Mouse (Mus musculus): Measurements from ENCODE around the gene Bco1. TPM values are rescaled to one million over a fixed set of nuclear protein-coding genes. Genes with fewer than 3 reads are reported as not detected.
A peak's percentile ranks its signal among the peaks of the same experiment; 100 is the strongest.

Gene Bco1
- polyA plus RNA-seq, 1 experiment = 0.34 TPM

DNA sequence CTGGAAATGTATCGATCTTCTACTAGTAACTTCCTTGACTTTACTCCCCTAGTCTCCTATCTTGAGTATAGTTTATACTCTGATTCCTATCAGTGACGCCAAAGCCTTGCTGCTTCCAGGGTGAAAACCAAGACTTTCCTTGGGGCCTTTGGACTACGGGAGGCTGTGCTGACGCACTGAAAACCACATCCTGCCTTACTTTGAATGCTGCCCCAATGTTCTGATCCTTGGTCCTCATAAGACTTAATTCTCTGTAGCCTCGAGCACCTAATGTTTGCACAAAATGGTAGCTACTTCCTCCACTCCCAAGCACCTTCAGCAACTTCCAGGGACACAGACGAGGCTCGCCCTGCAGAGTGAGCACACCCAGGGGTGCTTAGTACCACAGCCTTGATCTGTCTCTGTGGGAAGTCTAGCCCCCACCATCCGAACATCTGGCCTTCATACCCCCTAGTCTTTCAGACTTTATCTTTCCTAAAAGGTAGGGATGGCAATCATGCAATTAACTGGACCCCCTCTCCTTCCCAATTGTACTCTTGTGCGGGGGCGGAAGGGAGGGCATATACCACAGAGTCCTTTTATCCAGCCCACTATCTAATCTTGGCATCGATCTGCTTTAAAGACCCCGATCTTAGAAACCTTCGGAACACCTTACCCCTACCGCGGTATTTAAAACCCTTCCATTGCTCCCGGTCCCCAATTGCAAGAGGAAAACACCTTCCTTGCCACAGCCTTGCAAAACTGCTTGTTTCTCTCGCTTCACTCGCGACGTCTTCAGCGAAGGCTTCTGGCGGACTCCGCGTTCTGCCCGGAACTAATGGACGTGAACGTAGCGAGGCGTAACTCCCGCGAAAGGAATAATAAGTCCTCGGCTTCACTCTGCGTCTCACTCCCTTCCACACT, 61.5 kb downstream of the Bco1 start:
- TF ChIP-seq POLR2A (IDR thresholded peaks at IDR 0.05; ENCODE audit: borderline replicate concordance, extremely low read depth, low read depth, low read length) (no peak), CTCF (IDR thresholded peaks at IDR 0.05; ENCODE audit: insufficient read depth, low read length) (no peak)
- DNase-seq = peak; percentile 14
- Histone ChIP-seq H3K4me3 (replicated peaks; ENCODE audit: extremely low read depth, low read depth, low read length) (peak overlapping the region; percentile 90), H3K4me1 (ENCODE audit: control insufficient read depth, insufficient read depth, low read length) (peaks cover 12% of the 10 kb centered on the region; the same call in 1 of the 2 replicates)
- WGBS = 8% methylated on average over 33 of the region's 33 CpGs

DNA sequence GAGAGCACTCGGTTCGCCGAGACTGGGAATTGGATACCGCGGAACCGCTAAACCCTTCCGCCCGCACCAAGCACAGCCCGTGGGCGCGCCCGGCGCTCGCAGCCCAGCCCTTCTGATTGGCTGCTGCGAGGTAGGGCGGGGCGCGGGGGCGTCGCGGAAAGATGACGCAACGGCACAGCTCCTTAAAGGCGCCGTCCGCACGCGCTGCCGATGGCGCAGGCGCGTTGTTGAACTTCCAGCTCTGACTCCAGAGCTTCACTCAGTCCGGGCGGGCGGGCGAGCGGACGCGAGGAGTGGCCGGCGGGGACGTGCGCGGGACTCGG, 62.1 kb downstream of the Bco1 start:
- TF ChIP-seq CTCF (IDR thresholded peaks at IDR 0.05; ENCODE audit: insufficient read depth, low read length) = no peak
- TF ChIP-seq POLR2A (IDR thresholded peaks at IDR 0.05; ENCODE audit: borderline replicate concordance, extremely low read depth, low read depth, low read length) = peak; percentile 75; the same call in 1 of the 2 replicates
- under 1% methylated on average over 44 of the region's 45 CpGs for WGBS
- Histone ChIP-seq H3K4me1 (ENCODE audit: control insufficient read depth, insufficient read depth, low read length) (peaks cover 12% of the 10 kb centered on the region; the same call in 1 of the 2 replicates), H3K4me3 (replicated peaks; ENCODE audit: extremely low read depth, low read depth, low read length) (peak overlapping the region; percentile 90)
- peak; percentile 97 for DNase-seq

DNA sequence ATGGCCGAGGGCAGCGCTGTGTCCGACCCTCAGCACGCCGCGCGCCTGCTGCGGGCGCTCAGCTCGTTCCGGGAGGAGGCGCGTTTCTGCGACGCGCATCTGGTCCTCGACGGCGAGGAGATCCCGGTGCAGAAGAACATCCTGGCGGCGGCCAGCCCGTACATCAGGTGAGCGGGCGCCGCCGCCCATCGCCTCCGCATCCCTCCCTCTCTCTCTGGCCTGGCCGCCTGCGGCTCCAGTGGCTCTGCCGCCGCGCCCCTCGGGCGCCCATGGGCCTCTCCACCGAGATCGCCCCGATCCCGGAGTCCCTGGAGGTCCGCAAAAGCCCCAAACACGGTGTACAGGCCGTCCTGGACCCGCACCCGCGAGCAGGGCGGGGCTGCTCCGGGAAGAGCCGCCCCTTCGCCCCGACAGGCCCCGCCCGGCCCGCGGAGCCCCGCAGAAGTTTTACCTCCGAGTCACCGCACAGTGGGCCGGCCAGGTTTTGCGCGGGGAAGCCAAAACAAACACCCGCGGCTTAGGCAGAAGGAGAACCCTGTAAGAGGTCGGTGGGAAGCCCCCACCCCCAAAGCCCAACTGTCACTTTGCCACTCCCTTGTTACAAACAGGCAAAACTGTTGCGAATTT, 62.6 kb downstream of the Bco1 start, which contains the start of gene Gan:
Gan (plus strand) TSS at position 1 of the 627 bp plus-strand sequence.
- Histone ChIP-seq H3K4me1 (ENCODE audit: control insufficient read depth, insufficient read depth, low read length) (peaks cover 12% of the 10 kb centered on the region; the same call in 1 of the 2 replicates), H3K4me3 (replicated peaks; ENCODE audit: extremely low read depth, low read depth, low read length) (peak within 1 kb of the TSS; percentile 90)
- WGBS = under 1% methylated on average over 65 of the region's 65 CpGs
- TF ChIP-seq CTCF (IDR thresholded peaks at IDR 0.05; ENCODE audit: insufficient read depth, low read length) (no peak), POLR2A (IDR thresholded peaks at IDR 0.05; ENCODE audit: borderline replicate concordance, extremely low read depth, low read depth, low read length) (no peak)
- DNase-seq = peak; percentile 57

DNA sequence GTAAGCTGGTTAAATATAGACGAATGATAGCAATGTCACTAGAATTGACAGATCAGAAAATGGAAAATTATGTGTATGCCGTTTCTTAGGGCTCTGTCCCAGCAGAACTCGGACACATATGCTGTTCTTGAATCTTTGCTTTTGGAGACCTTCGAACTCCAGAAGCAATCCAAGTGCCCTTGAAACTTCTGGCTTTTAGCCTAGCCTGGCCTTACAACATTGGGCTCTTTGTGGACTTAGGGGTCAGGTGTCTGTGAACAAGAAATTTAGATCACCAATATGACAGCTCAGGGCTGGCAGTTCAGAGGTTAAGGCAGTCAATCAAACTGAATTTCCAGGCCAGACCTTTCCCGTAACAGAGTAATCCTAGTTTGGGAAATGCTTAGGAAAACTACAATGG, 63.4 kb downstream of the Bco1 start:
- H3K4me3 ChIP-seq (replicated peaks; ENCODE audit: extremely low read depth, low read depth, low read length) = no peak overlapping the region
- TF ChIP-seq CTCF (IDR thresholded peaks at IDR 0.05; ENCODE audit: insufficient read depth, low read length) (no peak), POLR2A (IDR thresholded peaks at IDR 0.05; ENCODE audit: borderline replicate concordance, extremely low read depth, low read depth, low read length) (no peak)
- 29% methylated on average over 5 of the region's 5 CpGs for WGBS
- peaks cover 12% of the 10 kb centered on the region; the same call in 1 of the 2 replicates for H3K4me1 ChIP-seq (ENCODE audit: control insufficient read depth, insufficient read depth, low read length)
- peak; percentile 30 for DNase-seq

DNA sequence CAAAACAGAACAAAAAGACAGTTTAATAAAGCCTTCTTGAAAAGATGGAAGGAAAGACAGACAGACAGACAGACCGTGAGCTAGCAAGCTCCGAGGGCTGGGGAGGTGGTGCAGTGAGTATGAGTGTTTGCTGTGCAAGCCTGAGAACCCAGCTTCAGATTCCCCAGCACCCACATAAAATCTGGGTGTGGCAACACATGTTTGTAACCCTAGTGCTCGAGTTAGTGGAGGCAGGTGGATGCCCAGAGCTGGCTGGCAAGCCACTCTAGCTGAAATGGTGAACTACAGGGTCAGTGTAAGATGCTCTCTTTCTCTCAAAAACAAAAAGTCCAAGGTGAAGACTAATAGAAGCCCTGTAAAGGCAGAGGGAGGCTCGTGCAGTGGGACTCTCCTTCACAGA, 69.3 kb downstream of the Bco1 start:
- peak; percentile 19 for DNase-seq
- TF ChIP-seq POLR2A (IDR thresholded peaks at IDR 0.05; ENCODE audit: borderline replicate concordance, extremely low read depth, low read depth, low read length) = no peak
- no peak for TF ChIP-seq CTCF (IDR thresholded peaks at IDR 0.05; ENCODE audit: insufficient read depth, low read length)
- Histone ChIP-seq H3K4me3 (replicated peaks; ENCODE audit: extremely low read depth, low read depth, low read length) (no peak overlapping the region), H3K4me1 (ENCODE audit: control insufficient read depth, insufficient read depth, low read length) (peaks cover 13% of the 10 kb centered on the region)
- WGBS = 75% methylated on average over 4 of the region's 4 CpGs

DNA sequence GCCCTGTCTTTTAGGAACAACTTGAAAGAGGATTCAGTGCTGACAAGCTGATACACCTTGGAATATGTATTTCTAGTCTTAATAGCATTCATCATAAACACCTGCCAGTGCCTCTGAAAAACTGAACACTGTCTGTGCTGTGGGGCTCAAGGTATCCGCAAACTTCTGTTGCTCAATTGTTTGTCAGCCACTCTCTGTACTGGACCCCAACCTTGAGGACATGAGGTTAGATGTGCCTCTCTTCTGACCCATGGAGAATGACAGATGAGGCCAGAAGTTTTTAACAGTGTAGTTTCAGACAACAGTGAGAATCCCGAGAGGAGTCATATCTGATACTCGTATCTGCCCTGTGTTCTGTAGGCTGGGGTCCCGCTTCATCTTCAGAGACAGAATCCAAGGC, 69.9 kb downstream of the Bco1 start:
- 90% methylated on average over 4 of the region's 4 CpGs for WGBS
- no peak for DNase-seq
- Histone ChIP-seq H3K4me3 (replicated peaks; ENCODE audit: extremely low read depth, low read depth, low read length) (no peak overlapping the region), H3K4me1 (ENCODE audit: control insufficient read depth, insufficient read depth, low read length) (peaks cover 13% of the 10 kb centered on the region)
- no peak for TF ChIP-seq CTCF (IDR thresholded peaks at IDR 0.05; ENCODE audit: insufficient read depth, low read length)
- no peak for TF ChIP-seq POLR2A (IDR thresholded peaks at IDR 0.05; ENCODE audit: borderline replicate concordance, extremely low read depth, low read depth, low read length)

DNA sequence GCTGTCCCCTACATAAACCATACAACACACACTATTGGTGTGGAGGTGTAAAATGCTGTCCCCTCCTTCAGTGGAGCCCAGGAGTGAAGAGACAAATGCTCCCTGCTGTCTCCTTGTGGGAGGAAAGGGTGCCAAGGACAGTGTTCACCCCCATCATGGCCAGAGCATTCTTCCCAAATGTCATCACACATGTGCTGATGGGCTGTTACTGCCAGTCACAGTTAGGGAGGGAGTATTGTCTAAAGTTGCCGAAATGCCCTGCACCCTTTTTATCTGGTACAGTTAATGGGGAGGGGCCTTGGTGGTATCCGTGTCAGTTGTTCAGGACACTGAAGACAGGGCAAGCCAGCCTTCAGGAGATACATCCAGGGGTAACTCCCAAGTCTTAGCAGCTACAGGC, 70.9 kb downstream of the Bco1 start:
- WGBS = 68% methylated on average over 2 of the region's 2 CpGs
- no peak for DNase-seq
- TF ChIP-seq POLR2A (IDR thresholded peaks at IDR 0.05; ENCODE audit: borderline replicate concordance, extremely low read depth, low read depth, low read length) = no peak
- no peak for TF ChIP-seq CTCF (IDR thresholded peaks at IDR 0.05; ENCODE audit: insufficient read depth, low read length)
- Histone ChIP-seq H3K4me1 (ENCODE audit: control insufficient read depth, insufficient read depth, low read length) (peaks cover 13% of the 10 kb centered on the region), H3K4me3 (replicated peaks; ENCODE audit: extremely low read depth, low read depth, low read length) (no peak overlapping the region)

DNA sequence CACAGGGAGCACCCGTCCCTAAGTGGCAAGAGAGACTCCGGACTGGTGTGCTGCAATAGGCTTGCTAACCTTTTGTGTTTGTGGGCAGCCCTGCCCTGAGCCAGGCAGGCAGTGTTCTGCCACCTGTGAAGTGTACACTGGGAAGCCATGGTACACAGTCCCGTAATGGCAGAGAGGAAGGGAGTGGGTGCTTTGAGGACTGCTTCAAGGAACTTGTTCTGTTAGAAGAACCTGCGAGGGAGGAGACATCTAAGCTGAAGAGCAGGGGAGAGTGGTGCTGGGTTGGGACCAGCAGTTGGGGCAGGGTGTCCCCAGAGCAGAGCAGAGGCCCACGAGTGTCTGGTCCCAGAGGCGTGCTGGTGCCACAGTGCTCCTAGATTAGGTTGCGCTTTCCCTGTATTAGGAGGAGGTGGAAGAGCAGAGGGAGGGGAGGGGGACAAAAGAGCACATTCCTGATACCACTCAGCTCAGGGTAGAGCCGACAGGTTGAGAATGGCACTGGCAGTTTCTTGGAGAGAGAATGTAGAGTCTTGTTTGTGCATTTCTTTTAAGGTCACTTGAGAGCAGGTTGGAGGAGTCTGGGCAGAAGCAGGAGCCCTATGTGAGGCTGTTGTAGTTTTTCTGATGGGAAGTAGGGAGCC, 71.7 kb downstream of the Bco1 start:
- H3K4me1 ChIP-seq (ENCODE audit: control insufficient read depth, insufficient read depth, low read length) = peaks cover 13% of the 10 kb centered on the region

DNA sequence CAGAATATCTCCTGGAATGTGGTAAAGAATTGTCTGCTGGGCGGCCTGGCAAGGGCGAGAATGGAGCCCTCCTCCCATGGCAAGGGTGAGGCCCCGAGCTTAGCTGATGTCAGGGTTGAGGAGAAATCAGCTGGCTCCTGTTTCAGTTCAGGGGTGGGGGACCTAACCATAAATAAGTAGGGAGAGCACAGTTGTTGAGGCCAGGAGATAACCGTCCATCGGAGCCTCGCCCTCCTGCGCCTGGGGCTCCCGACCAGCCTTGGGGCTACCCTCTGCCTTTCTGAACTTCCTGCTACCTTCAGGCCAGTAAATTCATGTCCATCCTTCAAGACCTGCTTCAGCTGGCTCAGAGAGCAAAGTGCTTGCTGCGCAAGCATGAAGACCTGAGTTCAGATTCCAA, 72.7 kb downstream of the Bco1 start:
- Histone ChIP-seq H3K4me3 (replicated peaks; ENCODE audit: extremely low read depth, low read depth, low read length) (no peak overlapping the region), H3K4me1 (ENCODE audit: control insufficient read depth, insufficient read depth, low read length) (peaks cover 16% of the 10 kb centered on the region)
- no peak for TF ChIP-seq POLR2A (IDR thresholded peaks at IDR 0.05; ENCODE audit: borderline replicate concordance, extremely low read depth, low read depth, low read length)
- TF ChIP-seq CTCF (IDR thresholded peaks at IDR 0.05; ENCODE audit: insufficient read depth, low read length) = no peak
- no peak for DNase-seq
- WGBS = 83% methylated on average over 9 of the region's 9 CpGs

More for the DNA sequence above, 71.7 kb downstream of the Bco1 start:
- 59% methylated on average over 8 of the region's 8 CpGs for WGBS
- DNase-seq = peak; percentile 65
- no peak overlapping the region for H3K4me3 ChIP-seq (replicated peaks; ENCODE audit: extremely low read depth, low read depth, low read length)
- TF ChIP-seq POLR2A (IDR thresholded peaks at IDR 0.05; ENCODE audit: borderline replicate concordance, extremely low read depth, low read depth, low read length) (no peak; the same call in 1 of the 2 replicates), CTCF (IDR thresholded peaks at IDR 0.05; ENCODE audit: insufficient read depth, low read length) (no peak)
